Mouse (Mus musculus) cortical plate, adult 2 months (tissue): ENCODE results near the gene Emc8.

Experiments
- CTCF ChIP-seq: fragments of 200-500 bp; IDR thresholded peaks from 2 replicates; pipeline ENCODE4 v1.5.1; 2011; ENCODE audit warnings: mild to moderate bottlenecking, control low read depth, low read length; ENCODE audit not compliant: insufficient read depth; ENCODE audit errors: extremely low read depth
- POLR2A ChIP-seq: fragments of 200-500 bp; IDR thresholded peaks from 2 replicates; pipeline ENCODE4 v1.6.1; 2011; ENCODE audit warnings: mild to moderate bottlenecking, low read length, control low read depth; ENCODE audit not compliant: insufficient read depth; ENCODE audit errors: extremely low read depth

DNA sequence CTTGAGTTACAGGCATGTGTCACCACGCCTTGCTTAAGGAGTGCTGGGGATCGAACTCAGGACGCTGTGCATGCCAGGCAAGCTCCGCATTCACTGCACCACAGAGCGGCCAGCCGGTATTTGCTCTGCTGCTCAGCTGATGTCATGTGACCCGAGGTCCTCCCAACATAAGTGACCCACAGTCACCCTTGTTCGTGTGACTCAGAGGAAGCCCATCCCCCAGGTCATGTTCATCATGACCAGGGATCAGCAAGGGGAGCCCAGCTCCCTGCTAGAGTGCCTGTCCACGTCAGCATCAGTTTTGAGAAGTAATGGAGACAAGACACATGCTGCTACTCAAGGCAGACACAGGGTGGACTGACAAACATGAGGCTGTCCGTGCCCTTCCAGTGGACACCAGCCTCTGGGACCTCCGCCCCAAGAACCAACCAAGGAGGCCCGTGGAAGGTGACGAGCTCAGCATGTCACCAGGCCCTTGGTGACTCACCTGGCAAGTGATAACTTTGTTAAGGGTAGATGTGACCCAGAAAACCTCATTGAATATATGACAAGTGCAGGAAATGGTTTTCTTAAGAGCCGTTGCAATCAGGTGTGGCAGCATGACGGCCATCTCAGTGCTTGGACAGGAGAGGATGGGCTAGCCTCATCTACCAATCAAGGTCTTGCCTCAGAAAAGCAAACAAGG is 47.8 kb upstream of the Emc8 start:
- TF ChIP-seq CTCF = no peak
- TF ChIP-seq POLR2A = no peak
